Mouse (Mus musculus) liver, postnatal 0 days (tissue): ENCODE data around the gene Hipk2.

Source experiments
- CTCF ChIP-seq: sonication (generic); IDR thresholded peaks from 2 replicates; pipeline ENCODE4 v1.5.1; 2016; ENCODE audit warnings: antibody characterized with exemption, low read depth
- EP300 ChIP-seq: IDR thresholded peaks from 2 replicates; pipeline ENCODE4 v1.6.1; 2016; ENCODE audit warnings: antibody characterized with exemption, low read depth, mild to moderate bottlenecking

GRCm38 (mm10) chr6:38826857-38827256, 49.1 kb downstream of the Hipk2 start:
- TF ChIP-seq EP300 (no peak), CTCF (no peak)
